Mouse (Mus musculus) lung, embryonic 14.5 days (tissue): ENCODE measurements around the gene Gm27021. TPM values are rescaled to one million over a fixed set of nuclear protein-coding genes. Genes with fewer than 3 reads are reported as not detected.

Experiments used
- ATAC-seq: fragments of 200-750 bp; cut with Nextera tagmentation; 2 replicates; pipeline ENCODE4 v1.8.0; 2017; ENCODE audit warnings: mild to moderate bottlenecking, moderate TSS enrichment, moderate library complexity; ENCODE audit not compliant: insufficient read depth
- DNase-seq: peaks from one replicate; pipeline ENCODE4 v3.0.0-alpha.2; 2015
- H3K27ac ChIP-seq: fragments of 300-500 bp; sonication (generic); 2 replicates; pipeline ENCODE4 v1.5.1; 2014; ENCODE audit warnings: low read depth, mild to moderate bottlenecking, moderate library complexity
- H3K27me3 ChIP-seq: fragments of 300-500 bp; sonication (generic); 2 replicates; pipeline ENCODE4 v1.6.1; 2014; ENCODE audit warnings: low read length, control low read depth; ENCODE audit not compliant: insufficient read depth
- H3K36me3 ChIP-seq: fragments of 300-500 bp; sonication (generic); 2 replicates; pipeline ENCODE4 v1.6.1; 2014; ENCODE audit warnings: control low read depth; ENCODE audit not compliant: insufficient read depth
- H3K4me1 ChIP-seq: fragments of 300-500 bp; sonication (generic); 2 replicates; pipeline ENCODE4 v1.6.1; 2014; ENCODE audit warnings: antibody characterized with exemption, control low read depth; ENCODE audit not compliant: insufficient read depth
- H3K4me2 ChIP-seq: fragments of 300-500 bp; sonication (generic); 2 replicates; pipeline ENCODE4 v1.6.1; 2014; ENCODE audit warnings: mild to moderate bottlenecking
- H3K4me3 ChIP-seq: fragments of 300-500 bp; sonication (generic); 2 replicates; pipeline ENCODE4 v1.5.1; 2014; ENCODE audit warnings: low read depth, low read length
- H3K9ac ChIP-seq: fragments of 300-500 bp; sonication (generic); 2 replicates; pipeline ENCODE4 v1.6.1; 2014
- H3K9me3 ChIP-seq: fragments of 300-500 bp; sonication (generic); 2 replicates; pipeline ENCODE4 v1.6.1; 2016; ENCODE audit warnings: low read depth, low read length, control low read depth
- CTCF ChIP-seq: IDR thresholded peaks from 2 replicates; pipeline ENCODE4 v1.5.1; 2016; ENCODE audit warnings: antibody characterized with exemption, low read depth
- WGBS: fragments of 180-500 bp; shearing (Covaris S2); extraction: QIAGEN DNeasy Blood & Tissue Kit; methylation state at CpG from one replicate; pipeline ENCODE4 v1.1.7; 2014; 5-methylcytosine and 5-hydroxymethylcytosine counted together
- polyA plus RNA-seq: library from polyadenylated mRNA; unstranded; fragments of >200 nt; fragmentation: Nextera tagmentation; extraction: Ambion mirVana; gene quantifications from 2 replicates; pipeline ENCODE4 v1.2.1, GENCODE M21; 2014

The Gm27021 gene
- polyA plus RNA-seq, 1 experiment from 2014 or later, result 2.6 TPM

GRCm38 (mm10) chr8:120585521-120585920, 82.4 kb downstream of the Gm27021 start:
- Histone ChIP-seq H3K4me1 (peaks cover 4% of the 10 kb centered on the region; the same call in 1 of the 2 replicates), H3K9ac (no peak overlapping the region), H3K27me3 (no peaks in the 10 kb centered on the region), H3K4me2 (no peak overlapping the region), H3K27ac (no peak overlapping the region), H3K9me3 (no peaks in the 10 kb centered on the region), H3K4me3 (no peak overlapping the region), H3K36me3 (peaks cover 55% of the 10 kb centered on the region)
- DNase-seq, result no peak
- 86% methylated on average over 10 of the region's 10 CpGs for WGBS
- ATAC-seq, result no peak
- no peak for TF ChIP-seq CTCF

- H3K4me1 ChIP-seq, result no peaks in the 10 kb centered on the region
- H3K27me3 ChIP-seq, result no peaks in the 10 kb centered on the region
- no peak overlapping the region for H3K4me3 ChIP-seq
- H3K36me3 ChIP-seq, result peaks cover 88% of the 10 kb centered on the region
- H3K9me3 ChIP-seq, result no peaks in the 10 kb centered on the region
- no peak overlapping the region for H3K4me2 ChIP-seq
- H3K27ac ChIP-seq, result no peak overlapping the region
- DNase-seq (no peak), ATAC-seq (no peak)
- no peak overlapping the region for H3K9ac ChIP-seq
- 90% methylated on average over 8 of the region's 8 CpGs for WGBS
- no peak for TF ChIP-seq CTCF
These were observed 86.1 kb downstream of the Gm27021 start for GRCm38 (mm10) chr8:120581811-120582210.

GRCm38 (mm10) chr8:120581329-120581728, 86.5 kb downstream of the Gm27021 start:
- no peaks in the 10 kb centered on the region for H3K27me3 ChIP-seq
- no peak for TF ChIP-seq CTCF
- no peak overlapping the region for H3K4me3 ChIP-seq
- H3K9me3 ChIP-seq, result no peaks in the 10 kb centered on the region
- no peak overlapping the region for H3K27ac ChIP-seq
- H3K9ac ChIP-seq, result no peak overlapping the region
- ATAC-seq (no peak), DNase-seq (no peak)
- H3K4me1 ChIP-seq, result no peaks in the 10 kb centered on the region
- H3K4me2 ChIP-seq, result no peak overlapping the region
- WGBS, result 87% methylated on average over 12 of the region's 12 CpGs
- peaks cover 90% of the 10 kb centered on the region for H3K36me3 ChIP-seq

GRCm38 (mm10) chr8:120580336-120581000, 87.4 kb downstream of the Gm27021 start:
- no peak overlapping the region for H3K9ac ChIP-seq
- no peaks in the 10 kb centered on the region for H3K9me3 ChIP-seq
- peaks cover 91% of the 10 kb centered on the region for H3K36me3 ChIP-seq
- WGBS, result 80% methylated on average over 8 of the region's 8 CpGs
- ATAC-seq (no peak), DNase-seq (no peak)
- no peak overlapping the region for H3K27ac ChIP-seq
- no peak overlapping the region for H3K4me3 ChIP-seq
- H3K27me3 ChIP-seq, result no peaks in the 10 kb centered on the region
- H3K4me1 ChIP-seq, result no peaks in the 10 kb centered on the region
- no peak overlapping the region for H3K4me2 ChIP-seq
- TF ChIP-seq CTCF, result no peak

GRCm38 (mm10) chr8:120577821-120578220, 90.1 kb downstream of the Gm27021 start:
- no peak for DNase-seq
- 91% methylated on average over 17 of the region's 17 CpGs for WGBS
- ATAC-seq, result no peak
- no peak overlapping the region for H3K4me3 ChIP-seq
- no peak overlapping the region for H3K4me2 ChIP-seq
- no peak overlapping the region for H3K9ac ChIP-seq
- H3K27ac ChIP-seq, result no peak overlapping the region
- no peaks in the 10 kb centered on the region for H3K9me3 ChIP-seq
- peaks cover 98% of the 10 kb centered on the region for H3K36me3 ChIP-seq
- TF ChIP-seq CTCF, result no peak
- H3K27me3 ChIP-seq, result no peaks in the 10 kb centered on the region
- no peaks in the 10 kb centered on the region for H3K4me1 ChIP-seq

- WGBS, result 51% methylated on average over 9 of the region's 9 CpGs
- DNase-seq (peak; percentile 40), ATAC-seq (no peak)
- peaks cover 99% of the 10 kb centered on the region for H3K36me3 ChIP-seq
- no peaks in the 10 kb centered on the region for H3K4me1 ChIP-seq
- no peak overlapping the region for H3K4me3 ChIP-seq
- H3K27me3 ChIP-seq, result no peaks in the 10 kb centered on the region
- no peak overlapping the region for H3K4me2 ChIP-seq
- no peaks in the 10 kb centered on the region for H3K9me3 ChIP-seq
- H3K9ac ChIP-seq, result no peak overlapping the region; the same call in 1 of the 2 replicates
- TF ChIP-seq CTCF, result no peak
- H3K27ac ChIP-seq, result peak overlapping the region; percentile 8; the same call in 1 of the 2 replicates
These were observed 92.1 kb downstream of the Gm27021 start for GRCm38 (mm10) chr8:120575801-120576200.

- 59% methylated on average over 19 of the region's 19 CpGs for WGBS
- Histone ChIP-seq H3K36me3 (peaks cover 99% of the 10 kb centered on the region), H3K4me2 (no peak overlapping the region), H3K9me3 (no peaks in the 10 kb centered on the region), H3K4me3 (no peak overlapping the region), H3K4me1 (no peaks in the 10 kb centered on the region), H3K27ac (peak overlapping the region; percentile 58; the same call in 1 of the 2 replicates), H3K9ac (no peak overlapping the region), H3K27me3 (no peaks in the 10 kb centered on the region)
- DNase-seq, result peak; percentile 36
- peak; percentile 33 for TF ChIP-seq CTCF
- ATAC-seq, result no peak
These were observed 92.9 kb downstream of the Gm27021 start for GRCm38 (mm10) chr8:120574941-120575340.
